Mouse (Mus musculus): ENCODE measurements around the gene Aqp12. TPM values are rescaled to one million over a fixed set of nuclear protein-coding genes. Genes with fewer than 3 reads are reported as not detected.

Aqp12 gene
- total and polyA plus RNA-seq, 3 experiments = not detected

DNA sequence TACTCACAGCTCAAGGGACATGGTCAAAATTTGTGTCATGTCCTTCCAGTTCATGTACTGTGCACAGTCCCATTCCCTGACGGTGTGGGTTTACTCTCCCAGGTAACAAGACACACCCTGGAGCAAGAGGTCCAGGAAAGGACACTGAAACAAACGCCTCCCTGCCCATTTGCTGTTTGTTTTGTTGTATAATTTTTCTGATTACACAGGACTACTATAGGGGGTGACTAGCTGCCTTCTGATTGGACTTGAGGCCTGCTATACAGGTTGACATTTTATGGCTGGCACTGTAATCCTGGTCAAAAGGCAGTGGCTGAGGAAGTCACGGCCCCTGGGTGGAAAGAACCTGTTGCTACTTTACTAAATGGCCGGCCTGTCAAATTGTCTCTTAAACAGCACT, 16.2 kb upstream of the Aqp12 start:
- Histone ChIP-seq H3K27ac (ENCODE audit: insufficient read depth, low read depth) (no peak overlapping the region), H3K9ac (ENCODE audit: insufficient read depth, low read depth) (no peak overlapping the region), H3K9me3 (replicated peaks; ENCODE audit: low read length) (no peaks in the 10 kb centered on the region), H3K36me3 (replicated peaks in 1 of 2; ENCODE audit: control insufficient read depth in 1 of 2, insufficient read depth in 1 of 2, low read length in 1 of 2) (no peaks in the 10 kb centered on the region), H3K4me1 (ENCODE audit: control insufficient read depth in 1 of 2, insufficient read depth in 2 of 2) (peaks cover 13 to 36% of the 10 kb centered on the region in 2 experiments), H3K27me3 (replicated peaks) (no peaks in the 10 kb centered on the region), H3K4me2 (ENCODE audit: insufficient read depth, low read depth, poor library complexity, severe bottlenecking) (no peak overlapping the region), H3K79me2 (replicated peaks; ENCODE audit: control insufficient read depth, extremely low read depth, insufficient read depth, poor library complexity, severe bottlenecking) (no peaks in the 10 kb centered on the region), H3K4me3 (replicated peaks in 1 of 3; ENCODE audit: low read depth in 2 of 3, low read length in 2 of 3, poor library complexity in 1 of 3) (no peak overlapping the region)
- dilution Hi-C loops (cut with MboI; ENCODE audit: extremely low pct_ligation_motif_present, extremely low pct_unique_long_range_greater_than_20kb, low sequenced_read_pairs) = no loop called here
- no peak for TF ChIP-seq ZNF384 (IDR thresholded peaks at IDR 0.05; ENCODE audit: low read depth, low read length)
- TF ChIP-seq PAX5 (IDR thresholded peaks at IDR 0.05; ENCODE audit: low read length) = no peak
- no peak for TF ChIP-seq IRF4 (IDR thresholded peaks at IDR 0.05; ENCODE audit: low read depth, low read length)
- TF ChIP-seq JUN (IDR thresholded peaks at IDR 0.05; ENCODE audit: insufficient read depth, low read depth, low read length) = no peak
- TF ChIP-seq ZMIZ1 (IDR thresholded peaks at IDR 0.05; ENCODE audit: low read depth, low read length) = no peak
- no peak for TF ChIP-seq E2F4 (IDR thresholded peaks at IDR 0.05; ENCODE audit: insufficient replicate concordance, low read depth, low read length)
- no peak for TF ChIP-seq USF2 (conservative IDR thresholded peaks at IDR 0.05; ENCODE audit: low read depth, low read length)
- no peak for DNase-seq (ENCODE audit: extremely low read depth)
- in situ Hi-C loops (cut with MboI; ENCODE audit: low pct_ligation_motif_present, low pct_unique_long_range_greater_than_20kb, low sequenced_read_pairs) = no loop called here

- H3K9me3 ChIP-seq (replicated peaks; ENCODE audit: low read length) = no peaks in the 10 kb centered on the region
- in situ Hi-C loops (cut with MboI; ENCODE audit: low pct_ligation_motif_present, low pct_unique_long_range_greater_than_20kb, low sequenced_read_pairs) = no loop called here
- dilution Hi-C loops (cut with MboI; ENCODE audit: extremely low pct_ligation_motif_present, extremely low pct_unique_long_range_greater_than_20kb, low sequenced_read_pairs) = no loop called here
- no peak for TF ChIP-seq PAX5 (IDR thresholded peaks at IDR 0.05; ENCODE audit: low read length)
- TF ChIP-seq POLR2A (IDR thresholded peaks at IDR 0.05; ENCODE audit: low read depth, low read length) = no peak
- TF ChIP-seq CHD2 (IDR thresholded peaks at IDR 0.05; ENCODE audit: low read length) = no peak
- TF ChIP-seq NELFE (IDR thresholded peaks at IDR 0.05; ENCODE audit: low read depth, low read length) = no peak
- TF ChIP-seq E2F4 (IDR thresholded peaks at IDR 0.05; ENCODE audit: insufficient replicate concordance, low read depth, low read length) = no peak
- TF ChIP-seq USF2 (conservative IDR thresholded peaks at IDR 0.05; ENCODE audit: low read depth, low read length) = no peak
- no peak for TF ChIP-seq MEF2A (IDR thresholded peaks at IDR 0.05; ENCODE audit: borderline replicate concordance, low read depth, low read length)
- TF ChIP-seq MYC (IDR thresholded peaks at IDR 0.05; ENCODE audit: low read depth, low read length) = 0 out of 2 replicates have a peak, but pooled peaks have one; percentile 21
- no peak for TF ChIP-seq ZKSCAN1 (IDR thresholded peaks at IDR 0.05; ENCODE audit: borderline replicate concordance, low read depth, low read length)
- no peak for TF ChIP-seq MAX (IDR thresholded peaks at IDR 0.05; ENCODE audit: low read length)
- TF ChIP-seq KAT2A (IDR thresholded peaks at IDR 0.05; ENCODE audit: insufficient replicate concordance, low read length) = no peak
- no peak for TF ChIP-seq TCF12 (IDR thresholded peaks at IDR 0.05; ENCODE audit: low read depth, low read length)
- TF ChIP-seq USF1 (IDR thresholded peaks at IDR 0.05; ENCODE audit: low read depth, low read length) = peak; percentile 10; the same call in 1 of the 2 replicates
- TF ChIP-seq ZNF384 (IDR thresholded peaks at IDR 0.05; ENCODE audit: low read depth, low read length) = no peak
- TF ChIP-seq RCOR1 (conservative IDR thresholded peaks at IDR 0.05; ENCODE audit: low read depth, low read length) = no peak
- no peak for TF ChIP-seq GABPA (IDR thresholded peaks at IDR 0.05; ENCODE audit: insufficient replicate concordance, low read depth, low read length)
- TF ChIP-seq ETS1 (conservative IDR thresholded peaks at IDR 0.05; ENCODE audit: low read depth, low read length) = no peak
- peak; percentile 67; the same call in 1 of the 2 replicates for TF ChIP-seq IRF4 (IDR thresholded peaks at IDR 0.05; ENCODE audit: low read depth, low read length)
- no peak for TF ChIP-seq SMC3 (IDR thresholded peaks at IDR 0.05; ENCODE audit: low read depth, low read length)
- no peak for TF ChIP-seq ZC3H11A (IDR thresholded peaks at IDR 0.05; ENCODE audit: low read depth, low read length)
- no peak for TF ChIP-seq SIN3A (IDR thresholded peaks at IDR 0.05; ENCODE audit: low read length)
- no peak for TF ChIP-seq MAZ (IDR thresholded peaks at IDR 0.05; ENCODE audit: low read depth, low read length)
- TF ChIP-seq ELF1 (IDR thresholded peaks at IDR 0.05; ENCODE audit: low read depth, low read length) = no peak
- no peak for TF ChIP-seq JUND (conservative IDR thresholded peaks at IDR 0.05; ENCODE audit: low read depth, low read length)
- TF ChIP-seq NRF1 (IDR thresholded peaks at IDR 0.05; ENCODE audit: low read depth, low read length) = no peak
- no peak for TF ChIP-seq ZMIZ1 (IDR thresholded peaks at IDR 0.05; ENCODE audit: low read depth, low read length)
- no peak for TF ChIP-seq POLR2AphosphoS2 (IDR thresholded peaks at IDR 0.05; ENCODE audit: low read depth, low read length)
- TF ChIP-seq EP300 (IDR thresholded peaks at IDR 0.05; ENCODE audit: low read length) = peak; percentile 60; the same call in 1 of the 2 replicates
- TF ChIP-seq CTCF (conservative IDR thresholded peaks at IDR 0.05 in 1 of 2, IDR thresholded peaks at IDR 0.05 in 1 of 2; ENCODE audit: low read depth in 2 of 2, low read length in 2 of 2) = no peak
- TF ChIP-seq JUN (IDR thresholded peaks at IDR 0.05; ENCODE audit: insufficient read depth, low read depth, low read length) = no peak
- TF ChIP-seq CHD1 (IDR thresholded peaks at IDR 0.05; ENCODE audit: low read depth, low read length) = no peak
Observed at GRCm38 (mm10) chr1:92992214-92992855, 13.8 kb upstream of the Aqp12 start.

More at GRCm38 (mm10) chr1:92992214-92992855, 13.8 kb upstream of the Aqp12 start:
- DNase-seq (ENCODE audit: extremely low read depth) = peak; percentile 60
- H3K27ac ChIP-seq (ENCODE audit: insufficient read depth, low read depth) = no peak overlapping the region
- H3K79me2 ChIP-seq (replicated peaks; ENCODE audit: control insufficient read depth, extremely low read depth, insufficient read depth, poor library complexity, severe bottlenecking) = no peaks in the 10 kb centered on the region
- H3K36me3 ChIP-seq (replicated peaks in 1 of 2; ENCODE audit: control insufficient read depth in 1 of 2, insufficient read depth in 1 of 2, low read length in 1 of 2) = no peaks in the 10 kb centered on the region
- H3K4me2 ChIP-seq (ENCODE audit: insufficient read depth, low read depth, poor library complexity, severe bottlenecking) = no peak overlapping the region
- peaks cover 13 to 32% of the 10 kb centered on the region in 2 experiments for H3K4me1 ChIP-seq (ENCODE audit: control insufficient read depth in 1 of 2, insufficient read depth in 2 of 2)
- H3K27me3 ChIP-seq (replicated peaks) = no peaks in the 10 kb centered on the region
- no peak overlapping the region for H3K9ac ChIP-seq (ENCODE audit: insufficient read depth, low read depth)
- H3K4me3 ChIP-seq (replicated peaks in 1 of 3; ENCODE audit: low read depth in 2 of 3, low read length in 2 of 3, poor library complexity in 1 of 3) = no peak overlapping the region

Measured in CH12.LX (cell line).